Mouse (Mus musculus): ENCODE measurements at regions not wholly inside any gene's neighbourhood (a gene's known extent, or its start where the extent isn't known, plus 50 kb on each side); places are given as distances from the start of the nearest gene placed in this dataset.

DNA sequence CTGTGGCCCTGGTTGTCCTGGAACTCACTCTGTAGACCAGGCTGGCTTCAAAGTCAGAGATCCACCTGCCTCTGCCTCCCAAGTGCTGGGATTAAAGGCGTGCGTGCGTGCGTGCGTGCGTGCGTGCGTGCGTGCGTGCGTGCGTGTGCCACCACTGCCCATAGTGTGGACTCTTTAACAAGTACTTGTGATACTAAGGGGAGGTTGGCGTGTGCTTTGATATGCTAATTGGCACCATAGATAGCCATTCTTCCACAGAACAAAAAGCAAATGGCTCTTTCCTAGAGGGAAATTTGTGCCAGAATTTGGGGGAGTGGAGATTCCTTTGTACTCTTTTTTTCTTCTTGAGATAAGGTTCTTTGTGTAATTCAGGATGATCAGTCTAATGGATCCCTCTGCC, 91.3 kb upstream of the Nr5a2 start:
- TF ChIP-seq CTCF (IDR thresholded peaks at IDR 0.05; ENCODE audit: borderline replicate concordance, control insufficient read depth, extremely low read depth, insufficient read depth, low read length, poor library complexity): no peak
- TF ChIP-seq POLR2A (IDR thresholded peaks at IDR 0.05; ENCODE audit: control insufficient read depth, extremely low read depth, insufficient read depth, low read length, poor library complexity): no peak

Measured in thymus, adult 2 months (tissue).